Mouse (Mus musculus) spleen, adult 2 months (tissue): Measurements from ENCODE around the gene Tmem213. TPM values are rescaled to one million over a fixed set of nuclear protein-coding genes. Genes with fewer than 3 reads are reported as not detected.

ENCODE experiments used
- DNase-seq, 2 experiments: peaks; one replicate each; pipeline versions ENCODE4 v3.0.0 to v3.0.0-alpha.2; 2012 to 2021; ENCODE audit warnings: low spot score in 2 of 2, low read depth in 1 of 2
- H3K27ac ChIP-seq: fragments of 200-500 bp; 2 replicates; pipeline ENCODE4 v1.5.1; 2012; ENCODE audit warnings: low read length, inconsistent platforms; ENCODE audit not compliant: insufficient read depth
- H3K27me3 ChIP-seq: fragments of 200-500 bp; 2 replicates; pipeline ENCODE4 v1.6.1; 2012; ENCODE audit warnings: mild to moderate bottlenecking, moderate library complexity, low read length, inconsistent platforms; ENCODE audit not compliant: control insufficient read depth, insufficient read depth
- H3K36me3 ChIP-seq: fragments of 200-500 bp; 2 replicates; pipeline ENCODE4 v1.6.1; 2012; ENCODE audit warnings: mild to moderate bottlenecking, low read length, inconsistent platforms; ENCODE audit not compliant: control insufficient read depth, insufficient read depth
- H3K4me1 ChIP-seq: fragments of 200-500 bp; 2 replicates; pipeline ENCODE4 v1.6.1; 2011; ENCODE audit warnings: inconsistent platforms; ENCODE audit not compliant: control insufficient read depth, insufficient read depth, insufficient read length
- H3K4me3 ChIP-seq: fragments of 200-500 bp; 2 replicates; pipeline ENCODE4 v1.5.1; 2011; ENCODE audit warnings: mild to moderate bottlenecking, inconsistent platforms; ENCODE audit not compliant: insufficient read depth, insufficient read length; ENCODE audit errors: extremely low read depth
- CTCF ChIP-seq: fragments of 200-500 bp; IDR thresholded peaks from 2 replicates; pipeline ENCODE4 v1.5.1; 2011; ENCODE audit warnings: mild to moderate bottlenecking, inconsistent platforms; ENCODE audit not compliant: insufficient read depth, insufficient read length, insufficient replicate concordance; ENCODE audit errors: extremely low read depth
- POLR2A ChIP-seq: fragments of 200-500 bp; IDR thresholded peaks from 2 replicates; pipeline ENCODE4 v1.6.1; 2011; ENCODE audit warnings: low read depth, low read length, inconsistent platforms
- WGBS: fragments of 180-500 bp; shearing (Covaris S2); methylation state at CpG from one replicate; pipeline ENCODE4 v1.1.7; 2018; 5-methylcytosine and 5-hydroxymethylcytosine counted together
- polyA plus RNA-seq: library from polyadenylated mRNA; depleted of rRNA; stranded (reverse); fragments of >200 nt; gene quantifications from 2 replicates; pipeline ENCODE4 v1.2.3, GENCODE M21; 2012

Gene Tmem213
- polyA plus RNA-seq, 1 experiment: not detected

DNA sequence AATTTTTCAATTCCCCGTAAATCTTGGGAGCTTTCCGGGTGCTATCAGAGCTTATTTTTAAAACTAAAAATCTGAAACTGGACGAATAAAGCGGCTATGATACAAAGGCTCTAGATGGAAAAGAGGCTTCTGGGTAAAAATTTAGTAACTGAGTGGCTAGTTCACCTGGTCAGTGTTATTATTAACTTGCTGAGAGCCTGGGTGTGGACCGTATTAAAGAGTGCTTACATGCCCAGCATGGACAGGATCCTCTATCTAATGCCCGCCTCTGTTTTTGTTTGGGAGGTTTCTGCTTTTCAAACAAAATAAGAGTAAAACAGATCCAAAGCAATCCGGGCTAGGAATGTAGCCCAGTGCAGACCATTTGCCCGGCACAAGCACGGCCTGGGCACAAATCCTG, 31.3 kb downstream of the Tmem213 start:
- Histone ChIP-seq H3K4me3 (no peak overlapping the region), H3K36me3 (no peaks in the 10 kb centered on the region), H3K27ac (no peak overlapping the region), H3K27me3 (no peaks in the 10 kb centered on the region), H3K4me1 (no peaks in the 10 kb centered on the region)
- DNase-seq: no peak
- TF ChIP-seq CTCF (no peak), POLR2A (no peak)
- 93% methylated on average over 9 of the region's 9 CpGs for WGBS

DNA sequence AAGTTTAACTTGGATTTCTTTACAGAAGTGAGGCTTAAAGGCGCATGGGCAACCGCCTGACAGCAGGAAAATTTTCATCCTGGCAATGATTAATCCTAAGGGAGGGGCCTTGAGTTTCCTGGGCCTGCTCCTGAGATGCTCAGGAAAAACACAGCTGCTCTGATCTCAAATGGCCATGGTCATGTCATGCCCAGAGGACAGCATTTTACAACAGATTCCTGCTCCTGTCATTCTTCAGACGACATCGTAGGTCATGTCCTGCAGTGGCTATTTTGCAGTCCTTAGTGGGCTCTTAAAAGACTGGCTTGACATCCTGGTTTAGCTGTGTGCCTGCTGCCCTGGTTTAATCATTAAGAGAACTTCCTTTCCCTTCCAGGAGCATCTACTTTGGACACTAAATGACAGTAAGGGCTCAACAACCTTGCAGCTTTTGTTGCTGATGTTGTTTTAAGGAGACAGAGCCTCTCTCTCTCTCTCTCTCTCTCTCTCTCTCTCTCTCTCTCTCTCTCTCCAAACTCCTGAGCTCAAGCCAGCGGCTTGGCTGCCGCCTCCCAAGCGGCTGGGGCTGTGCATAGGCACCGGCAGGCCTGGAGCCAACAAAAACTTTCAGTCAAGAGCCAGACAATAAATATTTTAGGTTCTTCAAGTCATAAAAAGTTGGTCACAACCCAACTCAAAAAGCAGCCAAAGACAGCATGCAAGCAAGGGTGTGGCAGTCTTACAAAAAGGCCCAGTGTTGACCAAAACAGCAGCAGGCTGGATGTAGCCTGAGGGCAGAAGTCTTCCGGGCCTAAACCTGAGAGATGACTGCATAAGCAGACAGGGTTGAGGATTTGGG, 35.3 kb downstream of the Tmem213 start:
- H3K4me3 ChIP-seq: no peak overlapping the region
- no peaks in the 10 kb centered on the region for H3K4me1 ChIP-seq
- no peak for DNase-seq
- WGBS: 92% methylated on average over 9 of the region's 9 CpGs
- TF ChIP-seq CTCF (no peak), POLR2A (no peak)
- no peaks in the 10 kb centered on the region for H3K36me3 ChIP-seq
- no peaks in the 10 kb centered on the region for H3K27me3 ChIP-seq
- H3K27ac ChIP-seq: no peak overlapping the region

DNA sequence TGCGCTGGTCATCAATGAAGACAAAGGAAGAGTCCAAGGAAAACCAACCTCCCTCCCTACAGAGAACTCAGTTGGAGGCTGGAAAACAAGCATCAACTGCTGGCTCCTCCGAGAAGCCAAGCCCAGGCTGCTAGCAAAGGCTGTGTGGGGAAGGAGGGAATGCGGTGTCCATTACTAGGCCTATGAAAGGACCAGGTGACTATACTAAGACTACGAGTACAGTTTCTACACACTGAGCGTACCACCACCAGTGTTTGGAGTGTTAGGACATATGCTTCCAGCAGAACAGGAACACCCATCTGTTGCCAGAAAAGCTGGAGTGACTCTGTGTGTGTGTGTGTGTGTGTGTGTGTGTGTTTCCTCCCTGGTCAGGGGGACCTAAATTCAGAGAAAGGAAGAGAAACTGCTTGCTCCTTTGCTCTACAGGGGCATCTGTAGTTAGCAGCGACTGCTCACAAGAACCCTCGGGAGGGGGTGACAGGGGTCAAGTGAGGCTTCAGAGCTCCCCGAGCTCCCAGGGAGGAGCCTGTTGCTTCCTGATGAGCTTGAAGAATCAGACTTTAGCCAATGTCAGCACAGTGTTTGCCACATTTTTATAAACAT, 36.5 kb downstream of the Tmem213 start:
- TF ChIP-seq POLR2A (no peak), CTCF (no peak)
- WGBS: 73% methylated on average over 8 of the region's 8 CpGs
- Histone ChIP-seq H3K27ac (no peak overlapping the region), H3K4me3 (no peak overlapping the region), H3K4me1 (no peaks in the 10 kb centered on the region), H3K36me3 (no peaks in the 10 kb centered on the region), H3K27me3 (no peaks in the 10 kb centered on the region)
- DNase-seq: no peak

DNA sequence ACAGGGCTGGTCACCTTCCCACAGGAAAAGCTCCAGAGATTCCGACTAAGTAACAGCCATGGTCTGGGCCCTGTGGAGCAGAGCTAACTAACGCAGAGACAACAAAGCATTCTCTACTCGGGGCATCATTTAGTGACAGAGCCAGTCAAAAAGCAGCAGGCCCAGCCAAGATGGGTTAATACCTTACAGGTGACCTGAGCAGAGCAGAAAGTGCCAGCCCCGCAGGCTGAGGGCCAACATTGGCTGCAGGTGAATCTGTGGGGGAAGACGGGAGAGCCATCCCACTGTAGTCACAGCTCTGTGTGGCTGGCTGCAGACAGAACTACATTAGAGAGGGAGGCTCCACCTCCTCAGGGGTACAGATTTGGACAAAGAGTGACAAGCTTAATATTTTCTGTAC, 38.2 kb downstream of the Tmem213 start:
- no peak for DNase-seq
- no peak overlapping the region for H3K4me3 ChIP-seq
- H3K4me1 ChIP-seq: no peaks in the 10 kb centered on the region
- TF ChIP-seq CTCF: no peak
- no peak for TF ChIP-seq POLR2A
- WGBS: 94% methylated on average over 5 of the region's 5 CpGs
- H3K36me3 ChIP-seq: no peaks in the 10 kb centered on the region
- H3K27me3 ChIP-seq: no peaks in the 10 kb centered on the region
- no peak overlapping the region for H3K27ac ChIP-seq

DNA sequence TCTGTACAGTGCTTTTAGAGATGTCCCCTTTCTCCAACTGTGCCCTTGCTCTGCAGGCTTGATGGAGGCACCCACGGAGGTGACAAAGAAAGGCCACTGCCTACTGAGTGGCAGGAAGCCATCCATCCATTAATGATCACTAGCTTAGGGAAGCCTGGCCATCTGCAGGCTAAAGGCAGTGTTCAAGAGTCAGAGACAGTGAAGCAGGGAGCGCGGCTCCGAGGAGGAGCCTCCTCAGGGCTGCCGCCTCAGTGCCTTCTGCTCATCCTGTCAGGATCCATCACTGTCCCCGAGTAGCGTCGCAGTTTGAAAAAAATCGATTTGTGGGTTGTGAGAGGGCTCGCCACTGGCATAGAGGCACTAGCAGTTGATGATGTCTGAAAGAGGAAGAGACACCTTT, 39.6 kb downstream of the Tmem213 start:
- Histone ChIP-seq H3K36me3 (no peaks in the 10 kb centered on the region), H3K27me3 (no peaks in the 10 kb centered on the region), H3K4me3 (no peak overlapping the region), H3K4me1 (no peaks in the 10 kb centered on the region), H3K27ac (no peak overlapping the region)
- no peak for DNase-seq
- TF ChIP-seq CTCF (no peak), POLR2A (no peak)
- WGBS: 90% methylated on average over 10 of the region's 10 CpGs

DNA sequence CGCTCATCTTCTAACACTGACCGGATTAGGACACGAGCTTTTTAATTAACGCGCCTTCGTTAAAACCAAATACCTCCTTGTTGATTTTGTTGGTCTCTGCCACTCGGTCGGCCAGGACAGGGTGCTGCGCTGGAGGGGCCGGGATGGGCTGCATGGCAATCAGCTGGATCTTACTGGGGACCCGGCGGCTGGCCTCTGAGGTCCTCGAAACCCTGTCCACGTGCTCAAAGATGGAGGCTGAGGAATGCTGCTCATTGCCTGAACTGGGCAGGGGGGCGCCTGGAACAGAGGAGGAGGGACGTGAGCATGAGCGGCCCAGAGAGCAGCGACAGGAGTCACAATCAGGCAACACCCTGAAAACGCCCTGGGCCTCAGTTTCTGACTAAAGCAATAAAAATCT, 40.4 kb downstream of the Tmem213 start:
- no peak overlapping the region for H3K27ac ChIP-seq
- H3K36me3 ChIP-seq: no peaks in the 10 kb centered on the region
- H3K27me3 ChIP-seq: no peaks in the 10 kb centered on the region
- no peak for DNase-seq
- no peaks in the 10 kb centered on the region for H3K4me1 ChIP-seq
- TF ChIP-seq POLR2A: no peak
- TF ChIP-seq CTCF: no peak
- no peak overlapping the region for H3K4me3 ChIP-seq
- WGBS: 95% methylated on average over 19 of the region's 19 CpGs

DNA sequence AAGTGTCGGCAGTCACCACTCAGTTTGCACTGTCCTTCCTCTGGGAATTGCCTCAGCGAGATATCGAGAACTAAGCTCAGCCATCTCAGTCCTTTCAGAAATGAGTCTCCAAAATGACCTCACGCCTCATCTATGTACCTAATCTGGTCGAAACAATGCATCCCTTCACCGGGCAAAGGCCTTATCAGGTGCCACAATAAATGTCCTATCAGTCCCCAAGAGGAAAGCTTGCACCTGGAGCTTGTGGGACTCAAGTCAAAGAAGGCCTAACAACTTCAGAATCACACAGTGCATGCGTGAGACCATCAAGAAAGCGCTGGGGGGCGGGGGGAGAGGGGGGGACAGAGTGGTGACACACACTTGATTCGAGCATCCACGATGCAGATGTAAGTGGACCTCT, 43.2 kb downstream of the Tmem213 start:
- Histone ChIP-seq H3K36me3 (no peaks in the 10 kb centered on the region), H3K4me3 (no peak overlapping the region), H3K27me3 (no peaks in the 10 kb centered on the region), H3K27ac (no peak overlapping the region), H3K4me1 (no peaks in the 10 kb centered on the region)
- no peak for DNase-seq
- WGBS: 90% methylated on average over 11 of the region's 11 CpGs
- TF ChIP-seq CTCF: no peak
- TF ChIP-seq POLR2A: no peak
